Mouse (Mus musculus) heart, embryonic 16.5 days (tissue): ENCODE data around the gene Nek3. TPM values are rescaled to one million over a fixed set of nuclear protein-coding genes. Genes with fewer than 3 reads are reported as not detected.

Source experiments
- ATAC-seq: fragments of 200-750 bp; cut with Nextera tagmentation; replicated peaks from 2 replicates; pipeline ENCODE4 v1.8.0; 2017; ENCODE audit warnings: moderate number of reproducible peaks; ENCODE audit not compliant: insufficient read depth, low FRiP score; ENCODE audit errors: extremely low read depth
- H3K27ac ChIP-seq: fragments of 300-500 bp; sonication (generic); 2 replicates; pipeline ENCODE4 v1.5.1; 2014; ENCODE audit warnings: mild to moderate bottlenecking, low read length, control low read depth, moderate library complexity
- H3K27me3 ChIP-seq: fragments of 300-500 bp; sonication (generic); 2 replicates; pipeline ENCODE4 v1.6.1; 2014; ENCODE audit warnings: low read length, mixed read lengths; ENCODE audit not compliant: control insufficient read depth, insufficient read depth
- H3K36me3 ChIP-seq: fragments of 300-500 bp; sonication (generic); 2 replicates; pipeline ENCODE4 v1.6.1; 2014; ENCODE audit not compliant: control insufficient read depth, insufficient read depth
- H3K4me1 ChIP-seq: fragments of 300-500 bp; sonication (generic); 2 replicates; pipeline ENCODE4 v1.6.1; 2014; ENCODE audit warnings: low read length, mixed read lengths; ENCODE audit not compliant: control insufficient read depth, insufficient read depth
- H3K4me2 ChIP-seq: fragments of 300-500 bp; sonication (generic); 2 replicates; pipeline ENCODE4 v1.6.1; 2014; ENCODE audit warnings: low read depth, mild to moderate bottlenecking, control low read depth, low read length
- H3K4me3 ChIP-seq: fragments of 300-500 bp; sonication (generic); 2 replicates; pipeline ENCODE4 v1.5.1; 2014; ENCODE audit warnings: mild to moderate bottlenecking, control low read depth, low read length
- H3K9ac ChIP-seq: fragments of 300-500 bp; sonication (generic); 2 replicates; pipeline ENCODE4 v1.6.1; 2014; ENCODE audit warnings: low read length, control low read depth
- H3K9me3 ChIP-seq: fragments of 300-500 bp; sonication (generic); replicated peaks from 2 replicates; pipeline ENCODE4 v1.6.1; 2016; ENCODE audit warnings: low read length; ENCODE audit not compliant: control insufficient read depth
- WGBS: fragments of 180-500 bp; shearing (Covaris S2); extraction: QIAGEN DNeasy Blood & Tissue Kit; methylation state at CpG from one replicate; pipeline ENCODE4 v1.1.7; 2014; 5-methylcytosine and 5-hydroxymethylcytosine counted together
- polyA plus RNA-seq: library from polyadenylated mRNA; unstranded; fragments of >200 nt; fragmentation: Nextera tagmentation; extraction: Ambion mirVana; gene quantifications from 2 replicates; pipeline ENCODE4 v1.2.1, GENCODE M21; 2015

Gene Nek3
- 4.9 and 5.3 TPM in 2 replicates for polyA plus RNA-seq

- peak within 1 kb of the TSS; percentile 68 for H3K4me3 ChIP-seq
- peak within 1 kb of the TSS; percentile 64 for H3K27ac ChIP-seq
- H3K9me3 ChIP-seq, result no peaks in the 10 kb centered on the region
- peaks cover 15% of the 10 kb centered on the region for H3K36me3 ChIP-seq
- ATAC-seq, result peak; percentile 99
- peak within 1 kb of the TSS; percentile 73 for H3K4me2 ChIP-seq
- H3K27me3 ChIP-seq, result no peaks in the 10 kb centered on the region
- H3K4me1 ChIP-seq, result peaks cover 3% of the 10 kb centered on the region; the same call in 1 of the 2 replicates
- H3K9ac ChIP-seq, result peak within 1 kb of the TSS; percentile 70
- WGBS, result under 1% methylated on average over 41 of the region's 43 CpGs
These were observed at the start of gene Nek3 for GRCm38 (mm10) chr8:22166080-22166603. Gene Nek3, minus strand, starts transcription at chr8:22166435.

GRCm38 (mm10) chr8:22214826-22215225 is 48.6 kb upstream of the Nek3 start:
- Histone ChIP-seq H3K4me2 (no peak overlapping the region), H3K9me3 (no peaks in the 10 kb centered on the region), H3K36me3 (peaks cover 41% of the 10 kb centered on the region), H3K4me3 (no peak overlapping the region), H3K4me1 (no peaks in the 10 kb centered on the region), H3K27me3 (no peaks in the 10 kb centered on the region), H3K27ac (no peak overlapping the region), H3K9ac (no peak overlapping the region)
- no peak for ATAC-seq
- 87% methylated on average over 10 of the region's 10 CpGs for WGBS

GRCm38 (mm10) chr8:22209012-22209411 is 42.8 kb upstream of the Nek3 start:
- WGBS, result 18% methylated on average over 5 of the region's 5 CpGs
- H3K36me3 ChIP-seq, result peaks cover 31% of the 10 kb centered on the region
- no peak overlapping the region for H3K4me3 ChIP-seq
- peaks cover 4% of the 10 kb centered on the region; the same call in 1 of the 2 replicates for H3K4me1 ChIP-seq
- no peaks in the 10 kb centered on the region for H3K27me3 ChIP-seq
- no peak overlapping the region for H3K9ac ChIP-seq
- ATAC-seq, result peak; percentile 85; the same call in 1 of the 2 replicates
- H3K9me3 ChIP-seq, result no peaks in the 10 kb centered on the region
- H3K27ac ChIP-seq, result peak overlapping the region; percentile 67
- H3K4me2 ChIP-seq, result no peak overlapping the region

GRCm38 (mm10) chr8:22207535-22207934 is 41.3 kb upstream of the Nek3 start:
- peaks cover 29% of the 10 kb centered on the region for H3K36me3 ChIP-seq
- no peaks in the 10 kb centered on the region for H3K9me3 ChIP-seq
- H3K27me3 ChIP-seq, result no peaks in the 10 kb centered on the region
- H3K4me1 ChIP-seq, result peaks cover 4% of the 10 kb centered on the region; the same call in 1 of the 2 replicates
- peak overlapping the region; percentile 45 for H3K27ac ChIP-seq
- no peak overlapping the region for H3K4me2 ChIP-seq
- H3K9ac ChIP-seq, result no peak overlapping the region
- H3K4me3 ChIP-seq, result no peak overlapping the region
- no peak for ATAC-seq
- 60% methylated on average over 4 of the region's 4 CpGs for WGBS

GRCm38 (mm10) chr8:22199481-22199880 is 33.2 kb upstream of the Nek3 start:
- Histone ChIP-seq H3K4me3 (no peak overlapping the region), H3K27me3 (no peaks in the 10 kb centered on the region), H3K9me3 (peaks cover 3% of the 10 kb centered on the region; the same call in 1 of the 2 replicates), H3K36me3 (peaks cover 26% of the 10 kb centered on the region), H3K4me1 (peaks cover 3% of the 10 kb centered on the region; the same call in 1 of the 2 replicates), H3K27ac (no peak overlapping the region), H3K4me2 (no peak overlapping the region), H3K9ac (no peak overlapping the region)
- ATAC-seq, result no peak
- 96% methylated on average over 8 of the region's 8 CpGs for WGBS

GRCm38 (mm10) chr8:22197914-22198313 is 31.7 kb upstream of the Nek3 start:
- peaks cover 22% of the 10 kb centered on the region for H3K36me3 ChIP-seq
- WGBS, result 89% methylated on average over 6 of the region's 6 CpGs
- no peaks in the 10 kb centered on the region for H3K27me3 ChIP-seq
- no peak overlapping the region for H3K4me3 ChIP-seq
- H3K9ac ChIP-seq, result no peak overlapping the region
- peaks cover 3% of the 10 kb centered on the region; the same call in 1 of the 2 replicates for H3K9me3 ChIP-seq
- H3K4me2 ChIP-seq, result no peak overlapping the region
- no peak overlapping the region for H3K27ac ChIP-seq
- no peak for ATAC-seq
- peaks cover 9% of the 10 kb centered on the region for H3K4me1 ChIP-seq

GRCm38 (mm10) chr8:22193432-22194010 is 27.3 kb upstream of the Nek3 start:
- Histone ChIP-seq H3K4me2 (peak overlapping the region; percentile 82), H3K9me3 (no peaks in the 10 kb centered on the region), H3K4me3 (peak overlapping the region; percentile 91), H3K27ac (peak overlapping the region; percentile 99), H3K36me3 (no peaks in the 10 kb centered on the region), H3K9ac (peak overlapping the region; percentile 98), H3K27me3 (no peaks in the 10 kb centered on the region), H3K4me1 (peaks cover 9% of the 10 kb centered on the region)
- WGBS, result 14% methylated on average over 12 of the region's 12 CpGs
- no peak for ATAC-seq

- Histone ChIP-seq H3K27ac (peak within 1 kb of the TSS; percentile 99), H3K9ac (peak within 1 kb of the TSS; percentile 98), H3K36me3 (no peaks in the 10 kb centered on the region), H3K27me3 (no peaks in the 10 kb centered on the region), H3K4me1 (peaks cover 9% of the 10 kb centered on the region), H3K4me2 (peak within 1 kb of the TSS; percentile 82), H3K4me3 (peak within 1 kb of the TSS; percentile 91), H3K9me3 (no peaks in the 10 kb centered on the region)
- ATAC-seq, result peak; percentile 95
- WGBS, result under 1% methylated on average over 70 of the region's 73 CpGs
These were observed 26.6 kb upstream of the Nek3 start, which contains the start of gene Vps36 for GRCm38 (mm10) chr8:22192660-22193431. Gene Vps36, plus strand, starts transcription at chr8:22192809.
